Mouse (Mus musculus) MEL (cell line): Measurements from ENCODE around the gene Kcnab1. TPM values are rescaled to one million over a fixed set of nuclear protein-coding genes. Genes with fewer than 3 reads are reported as not detected.

Source experiments
- DNase-seq: peaks from one replicate; pipeline ENCODE4 v3.0.0; 2011; ENCODE audit warnings: low read depth, low spot score
- H3K27ac ChIP-seq: 2 replicates; pipeline ENCODE4 v1.5.1; 2012; ENCODE audit warnings: low read depth, mild to moderate bottlenecking, control low read depth, low read length, moderate library complexity; ENCODE audit not compliant: control insufficient read depth
- H3K27me3 ChIP-seq, 2 experiments: fragments of 150-350 bp in 1 of 2; sonication (generic) in 1 of 2; 2 replicates each; pipeline ENCODE4 v1.6.1; 2012; ENCODE audit warnings: low read length in 2 of 2, mild to moderate bottlenecking in 2 of 2, improper control_type of control experiment in 1 of 2, moderate library complexity in 1 of 2; ENCODE audit not compliant: insufficient read depth in 2 of 2, control insufficient read depth in 1 of 2
- H3K36me3 ChIP-seq, 2 experiments: 2 replicates each; pipeline ENCODE4 v1.6.1; 2012 to 2014; ENCODE audit warnings: low read length in 2 of 2, improper control_type of control experiment in 1 of 2, inconsistent platforms in 1 of 2, mild to moderate bottlenecking in 1 of 2; ENCODE audit not compliant: insufficient read depth in 2 of 2, control insufficient read depth in 1 of 2
- H3K4me1 ChIP-seq, 2 experiments: fragments of 150-350 bp in 1 of 2; sonication (generic) in 1 of 2; 2 replicates each; pipeline ENCODE4 v1.6.1; 2012; ENCODE audit warnings: low read length in 2 of 2, improper control_type of control experiment in 1 of 2, mild to moderate bottlenecking in 1 of 2; ENCODE audit not compliant: insufficient read depth in 2 of 2, control insufficient read depth in 1 of 2
- H3K4me3 ChIP-seq, 2 experiments: fragments of 150-350 bp in 1 of 2; sonication (generic) in 1 of 2; 2 replicates each; pipeline ENCODE4 v1.5.1; 2012; ENCODE audit warnings: low read depth in 2 of 2, low read length in 2 of 2, mild to moderate bottlenecking in 2 of 2, moderate library complexity in 2 of 2, control low read depth in 1 of 2, improper control_type of control experiment in 1 of 2; ENCODE audit not compliant: control insufficient read depth in 1 of 2, insufficient read depth in 1 of 2
- H3K79me2 ChIP-seq: 2 replicates; pipeline ENCODE4 v1.6.1; 2012; ENCODE audit warnings: mild to moderate bottlenecking, low read length, moderate library complexity; ENCODE audit not compliant: control insufficient read depth, poor library complexity, insufficient read depth
- H3K9ac ChIP-seq: 2 replicates; pipeline ENCODE4 v1.6.1; 2012; ENCODE audit warnings: low read depth, mild to moderate bottlenecking, control low read depth, low read length, moderate library complexity; ENCODE audit not compliant: control insufficient read depth, poor library complexity, severe bottlenecking
- H3K9me3 ChIP-seq: fragments of 150-350 bp; sonication (generic); replicated peaks from 2 replicates; pipeline ENCODE4 v1.6.1; 2012; ENCODE audit warnings: mild to moderate bottlenecking, low read length, improper control_type of control experiment, moderate library complexity; ENCODE audit not compliant: insufficient read depth
- BHLHE40 ChIP-seq: IDR thresholded peaks from 2 replicates; pipeline ENCODE4 v1.6.1; 2012; ENCODE audit warnings: low read depth, mild to moderate bottlenecking, inconsistent platforms, low read length, improper control_type of control experiment, borderline replicate concordance
- CHD1 ChIP-seq: IDR thresholded peaks from 2 replicates; pipeline ENCODE4 v1.6.1; 2012; ENCODE audit warnings: low read depth, mild to moderate bottlenecking, inconsistent platforms, low read length, improper control_type of control experiment
- CTCF ChIP-seq, 3 experiments: IDR thresholded peaks in 2 of 3; conservative IDR thresholded peaks in 1 of 3; 2 replicates each; pipeline ENCODE4 v1.5.1; 2011 to 2012; ENCODE audit warnings: low read length in 3 of 3, low read depth in 2 of 3, mild to moderate bottlenecking in 2 of 3, improper control_type of control experiment in 1 of 3, inconsistent platforms in 1 of 3, mixed read lengths in 1 of 3, moderate library complexity in 1 of 3; ENCODE audit not compliant: control insufficient read depth in 1 of 3, insufficient read depth in 1 of 3, poor library complexity in 1 of 3, severe bottlenecking in 1 of 3
- E2F4 ChIP-seq: IDR thresholded peaks from 2 replicates; pipeline ENCODE4 v1.6.1; 2011; ENCODE audit warnings: low read depth, low read length, improper control_type of control experiment, borderline replicate concordance
- ELF1 ChIP-seq: IDR thresholded peaks from 2 replicates; pipeline ENCODE4 v1.6.1; 2014; ENCODE audit warnings: low read depth, mild to moderate bottlenecking, inconsistent platforms, low read length, improper control_type of control experiment, moderate library complexity
- ETS1 ChIP-seq: IDR thresholded peaks from 2 replicates; pipeline ENCODE4 v1.6.1; 2012; ENCODE audit warnings: low read depth, mild to moderate bottlenecking, inconsistent platforms, low read length, improper control_type of control experiment, moderate library complexity
- GABPA ChIP-seq: IDR thresholded peaks from 2 replicates; pipeline ENCODE4 v1.6.1; 2012; ENCODE audit warnings: low read depth, mild to moderate bottlenecking, inconsistent platforms, low read length, improper control_type of control experiment, moderate library complexity
- GATA1 ChIP-seq: IDR thresholded peaks from 2 replicates; pipeline ENCODE4 v1.6.1; 2011; ENCODE audit warnings: low read depth, low read length, improper control_type of control experiment
- HCFC1 ChIP-seq: IDR thresholded peaks from 2 replicates; pipeline ENCODE4 v1.6.1; 2012; ENCODE audit warnings: low read depth, mild to moderate bottlenecking, inconsistent platforms, low read length, improper control_type of control experiment, moderate library complexity
- JUND ChIP-seq: IDR thresholded peaks from 2 replicates; pipeline ENCODE4 v1.6.1; 2011; ENCODE audit warnings: low read depth, mild to moderate bottlenecking, improper control_type of control experiment, low read length
- KAT2A ChIP-seq: conservative IDR thresholded peaks from 2 replicates; pipeline ENCODE4 v1.6.1; 2012; ENCODE audit warnings: low read depth, low read length, improper control_type of control experiment, inconsistent platforms
- MAFK ChIP-seq: IDR thresholded peaks from 2 replicates; pipeline ENCODE4 v1.6.1; 2011; ENCODE audit warnings: low read depth, mild to moderate bottlenecking, low read length, improper control_type of control experiment, borderline replicate concordance
- MAX ChIP-seq: IDR thresholded peaks from 2 replicates; pipeline ENCODE4 v1.6.1; 2011; ENCODE audit warnings: low read length, improper control_type of control experiment
- MAZ ChIP-seq: IDR thresholded peaks from 2 replicates; pipeline ENCODE4 v1.6.1; 2012; ENCODE audit warnings: low read depth, mild to moderate bottlenecking, inconsistent platforms, low read length, improper control_type of control experiment
- MEF2A ChIP-seq: IDR thresholded peaks from 2 replicates; pipeline ENCODE4 v1.6.1; 2014; ENCODE audit warnings: low read depth, mild to moderate bottlenecking, inconsistent platforms, low read length, improper control_type of control experiment; ENCODE audit not compliant: poor library complexity, insufficient replicate concordance, severe bottlenecking; ENCODE audit errors: extremely low read depth
- MXI1 ChIP-seq: IDR thresholded peaks from 2 replicates; pipeline ENCODE4 v1.6.1; 2011; ENCODE audit warnings: mild to moderate bottlenecking, low read depth, low read length, improper control_type of control experiment
- MYB ChIP-seq: IDR thresholded peaks from 2 replicates; pipeline ENCODE4 v1.6.1; 2011; ENCODE audit warnings: mild to moderate bottlenecking, low read depth, low read length, improper control_type of control experiment
- MYC ChIP-seq: IDR thresholded peaks from 2 replicates; pipeline ENCODE4 v1.6.1; 2011; ENCODE audit warnings: low read depth, mild to moderate bottlenecking, low read length, improper control_type of control experiment, moderate library complexity
- NELFE ChIP-seq: IDR thresholded peaks from 2 replicates; pipeline ENCODE4 v1.6.1; 2011; ENCODE audit warnings: low read depth, low read length, improper control_type of control experiment
- POLR2A ChIP-seq, 2 experiments: IDR thresholded peaks; 2 replicates each; pipeline ENCODE4 v1.6.1; 2011 to 2012; ENCODE audit warnings: low read length in 2 of 2, mild to moderate bottlenecking in 2 of 2, control low read depth in 1 of 2, improper control_type of control experiment in 1 of 2, low read depth in 1 of 2, moderate library complexity in 1 of 2; ENCODE audit not compliant: control insufficient read depth in 1 of 2, insufficient read depth in 1 of 2, poor library complexity in 1 of 2
- POLR2AphosphoS2 ChIP-seq: IDR thresholded peaks from 2 replicates; pipeline ENCODE4 v1.6.1; 2011; ENCODE audit warnings: low read length, improper control_type of control experiment
- POLR2AphosphoS5 ChIP-seq: IDR thresholded peaks from 2 replicates; pipeline ENCODE4 v1.6.1; 2012; ENCODE audit warnings: low read depth, borderline replicate concordance, mild to moderate bottlenecking, inconsistent platforms, low read length, moderate library complexity, mixed read lengths
- RAD21 ChIP-seq: IDR thresholded peaks from 2 replicates; pipeline ENCODE4 v1.6.1; 2011; ENCODE audit warnings: mild to moderate bottlenecking, low read depth, low read length, improper control_type of control experiment
- RCOR1 ChIP-seq: IDR thresholded peaks from 2 replicates; pipeline ENCODE4 v1.6.1; 2012; ENCODE audit warnings: low read depth, mild to moderate bottlenecking, inconsistent platforms, low read length, improper control_type of control experiment
- SIN3A ChIP-seq: IDR thresholded peaks from 2 replicates; pipeline ENCODE4 v1.6.1; 2012; ENCODE audit warnings: low read length, improper control_type of control experiment, inconsistent platforms
- SMC3 ChIP-seq: IDR thresholded peaks from 2 replicates; pipeline ENCODE4 v1.6.1; 2011; ENCODE audit warnings: low read depth, low read length, improper control_type of control experiment
- TBP ChIP-seq: IDR thresholded peaks from 2 replicates; pipeline ENCODE4 v1.8.0; 2011; ENCODE audit warnings: low read depth, low read length, improper control_type of control experiment
- UBTF ChIP-seq: IDR thresholded peaks from 2 replicates; pipeline ENCODE4 v1.6.1; 2012; ENCODE audit warnings: low read depth, mild to moderate bottlenecking, inconsistent platforms, low read length, improper control_type of control experiment, moderate library complexity, borderline replicate concordance; ENCODE audit not compliant: insufficient read depth
- USF1 ChIP-seq: IDR thresholded peaks from 2 replicates; pipeline ENCODE4 v1.6.1; 2014; ENCODE audit warnings: low read depth, mild to moderate bottlenecking, inconsistent platforms, low read length, improper control_type of control experiment, moderate library complexity
- USF2 ChIP-seq, 2 experiments: IDR thresholded peaks; 2 replicates each; pipeline ENCODE4 v1.6.1; 2011 to 2012; ENCODE audit warnings: improper control_type of control experiment in 2 of 2, low read length in 2 of 2, borderline replicate concordance in 1 of 2, inconsistent platforms in 1 of 2, low read depth in 1 of 2, mild to moderate bottlenecking in 1 of 2; ENCODE audit not compliant: insufficient read depth in 1 of 2
- ZC3H11A ChIP-seq: IDR thresholded peaks from 2 replicates; pipeline ENCODE4 v1.6.1; 2012; ENCODE audit warnings: low read depth, mild to moderate bottlenecking, inconsistent platforms, low read length, improper control_type of control experiment
- ZKSCAN1 ChIP-seq: IDR thresholded peaks from 2 replicates; pipeline ENCODE4 v1.6.1; 2012; ENCODE audit warnings: low read depth, mild to moderate bottlenecking, inconsistent platforms, low read length, improper control_type of control experiment, moderate library complexity
- ZMIZ1 ChIP-seq: IDR thresholded peaks from 2 replicates; pipeline ENCODE4 v1.6.1; 2012; ENCODE audit warnings: low read depth, mild to moderate bottlenecking, inconsistent platforms, low read length, improper control_type of control experiment, moderate library complexity
- ZNF384 ChIP-seq: IDR thresholded peaks from 2 replicates; pipeline ENCODE4 v1.6.1; 2012; ENCODE audit warnings: low read depth, mild to moderate bottlenecking, inconsistent platforms, low read length, improper control_type of control experiment
- polyA plus RNA-seq, 2 experiments: library from polyadenylated mRNA; stranded (reverse) in 1 of 2; unstranded in 1 of 2; fragments of >175 nt in 1 of 2; fragments of >200 nt in 1 of 2; gene quantifications; 2 replicates each; pipeline versions ENCODE4 v1.2.1 to v1.2.4; 2012; ENCODE audit warnings: low replicate concordance in 2 of 2, low read depth in 1 of 2; ENCODE audit not compliant: insufficient read length in 2 of 2, insufficient read depth in 1 of 2, missing spikeins in 1 of 2
- total RNA-seq: library from RNA; depleted of rRNA; stranded (reverse); fragments of 300-350 nt; gene quantifications from 2 replicates; pipeline ENCODE4 v1.2.3, GENCODE M21; 2012

The Kcnab1 gene
- total and polyA plus RNA-seq, 3 experiments = 0.06 to 0.08 TPM; not detected in 1

DNA sequence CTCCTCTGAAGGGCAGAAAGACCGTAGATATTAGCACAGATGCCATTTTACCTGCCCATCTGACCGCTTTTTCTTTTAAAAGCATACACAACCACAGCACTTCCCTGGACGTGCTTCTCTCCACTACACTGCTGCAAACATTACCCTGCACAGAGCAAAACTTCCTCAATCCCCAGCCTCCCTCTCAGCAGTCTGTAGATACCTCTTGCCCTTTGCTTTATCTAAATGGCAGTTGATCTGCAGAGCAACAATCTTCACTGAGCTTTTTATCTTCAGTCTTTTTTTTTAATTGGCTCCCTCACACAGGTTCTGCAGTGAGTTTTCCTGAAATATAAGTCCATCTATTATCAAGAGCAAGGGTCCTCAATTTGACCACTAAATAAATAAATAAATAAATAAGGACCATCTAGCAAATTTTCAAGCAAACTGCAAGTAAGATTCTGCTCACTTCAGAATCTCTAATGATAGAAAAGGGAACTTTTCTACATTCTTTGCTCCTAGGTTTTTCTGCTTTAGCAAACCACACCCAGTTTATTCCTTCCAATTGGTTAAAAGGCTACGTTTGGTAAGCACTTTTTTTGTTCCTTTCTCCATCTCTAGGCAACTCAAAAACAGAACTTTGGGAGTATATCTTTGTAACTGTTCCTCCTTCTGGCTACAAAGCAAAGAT is 287.8 kb downstream of the Kcnab1 start (continued):
- TF ChIP-seq BHLHE40 (peak; percentile 53; the same call in 1 of the 2 replicates), TBP (peak; percentile 95), UBTF (no peak)

DNA sequence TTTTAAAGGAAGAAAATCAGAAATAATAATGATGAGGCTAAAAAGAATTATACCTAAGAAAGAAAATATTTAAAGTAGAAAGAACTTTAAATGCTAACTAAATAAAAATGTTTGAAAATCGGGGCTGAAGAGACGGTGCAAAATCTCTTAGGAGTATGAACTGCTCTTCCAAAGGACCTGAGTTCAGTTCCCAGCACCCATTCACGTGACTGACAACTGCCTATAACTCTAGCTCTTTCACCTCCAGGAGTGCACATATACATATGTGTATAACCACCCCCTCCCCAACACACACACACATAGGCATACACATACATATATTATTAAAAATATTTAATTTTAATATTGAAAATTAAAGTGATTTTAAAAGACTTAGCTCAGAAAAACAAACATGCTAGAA is 288.4 kb downstream of the Kcnab1 start:
- Histone ChIP-seq H3K4me3 (peak overlapping the region in 1 of 2 experiments; percentile 28; a peak in 2 of 4 replicates), H3K9me3 (no peaks in the 10 kb centered on the region), H3K9ac (no peak overlapping the region; the same call in 1 of the 2 replicates), H3K4me1 (peaks cover 10 to 18% of the 10 kb centered on the region in 2 experiments), H3K36me3 (peaks cover 0 to 20% of the 10 kb centered on the region in 2 experiments; a peak in 2 of 4 replicates), H3K27me3 (no peaks in the 10 kb centered on the region), H3K79me2 (no peaks in the 10 kb centered on the region), H3K27ac (peak overlapping the region; percentile 94)
- TF ChIP-seq POLR2A (IDR thresholded peaks at IDR 0.05; ENCODE audit: control insufficient read depth in 1 of 2, insufficient read depth in 1 of 2, low read depth in 1 of 2, low read length in 2 of 2, poor library complexity in 1 of 2) = no peak
- no peak for TF ChIP-seq POLR2AphosphoS5
- TF ChIP-seq UBTF = no peak
- TF ChIP-seq SIN3A = no peak
- TF ChIP-seq CTCF (IDR thresholded peaks at IDR 0.05 in 2 of 3, conservative IDR thresholded peaks at IDR 0.05 in 1 of 3; ENCODE audit: control insufficient read depth in 1 of 3, insufficient read depth in 1 of 3, low read depth in 2 of 3, low read length in 3 of 3, poor library complexity in 1 of 3, severe bottlenecking in 1 of 3) = no peak
- TF ChIP-seq NELFE = no peak
- TF ChIP-seq ZKSCAN1 = no peak
- no peak for TF ChIP-seq HCFC1
- no peak for TF ChIP-seq MAX
- peak in 1 of 2 experiments; percentile 39; a peak in 1 of 4 replicates for TF ChIP-seq USF2 (IDR thresholded peaks at IDR 0.05; ENCODE audit: borderline replicate concordance in 1 of 2, insufficient read depth in 1 of 2, low read depth in 1 of 2, low read length in 2 of 2)
- no peak for TF ChIP-seq GABPA
- TF ChIP-seq MAZ = no peak
- TF ChIP-seq MYC = peak; percentile 3; the same call in 1 of the 2 replicates
- TF ChIP-seq ELF1 = no peak
- no peak for TF ChIP-seq SMC3
- no peak for TF ChIP-seq ETS1
- peak; percentile 83; the same call in 1 of the 2 replicates for TF ChIP-seq BHLHE40
- no peak for TF ChIP-seq MXI1
- no peak for TF ChIP-seq MYB
- TF ChIP-seq MAFK = no peak
- no peak for TF ChIP-seq POLR2AphosphoS2
- TF ChIP-seq MEF2A = no peak
- no peak for TF ChIP-seq JUND
- no peak for TF ChIP-seq RAD21
- no peak for TF ChIP-seq GATA1
- no peak for TF ChIP-seq ZMIZ1
- no peak for TF ChIP-seq ZC3H11A
- TF ChIP-seq ZNF384 = no peak
- no peak for TF ChIP-seq E2F4
- TF ChIP-seq KAT2A = no peak
- no peak for TF ChIP-seq RCOR1
- TF ChIP-seq TBP = no peak
- no peak for TF ChIP-seq CHD1
- TF ChIP-seq USF1 = peak; percentile 79
- DNase-seq = peak; percentile 47
